Mouse (Mus musculus) yolk sac, embryonic 10.5 days (tissue): ENCODE measurements around the gene Rps27l.
"Not testable (repeated sequence)": the region's sequence is repeated elsewhere in the genome, so short reads cannot be mapped to it uniquely, and the experiment has no call there.

Experiments used
- DNase-seq: peaks from one replicate; pipeline ENCODE4 v3.0.0-alpha.2; 2017; ENCODE audit warnings: low spot score

The Rps27l gene

GRCm38 (mm10) chr9:66945647-66946641 is at the start of gene Rps27l:
Rps27l (plus strand) TSS chr9:66946086.
- peak; percentile 98 for DNase-seq

DNA sequence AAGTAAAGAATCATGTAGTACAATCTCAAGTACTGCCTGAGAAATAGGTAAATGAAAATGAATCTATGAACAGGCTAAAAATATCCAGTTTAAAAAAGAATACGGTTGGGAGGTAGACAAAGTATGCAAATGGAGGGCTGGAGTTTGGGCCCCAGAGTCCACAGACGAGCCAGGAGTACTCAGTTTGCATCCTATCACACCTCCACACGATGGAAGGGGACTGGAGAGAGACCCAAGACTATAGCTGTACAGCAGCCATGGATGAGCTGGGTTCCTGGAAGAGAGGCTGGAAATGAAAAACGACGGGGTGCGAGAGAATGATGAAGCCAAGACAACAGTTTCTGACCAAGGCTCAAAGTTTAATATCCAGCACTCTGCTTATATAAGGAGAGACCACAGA is 48.9 kb upstream of the Rps27l start:
- no peak for DNase-seq

GRCm38 (mm10) chr9:66897851-66898250 is 48.0 kb upstream of the Rps27l start:
- no peak for DNase-seq

GRCm38 (mm10) chr9:66899072-66899471 is 46.8 kb upstream of the Rps27l start:
- DNase-seq = no peak

GRCm38 (mm10) chr9:66899526-66899925 is 46.4 kb upstream of the Rps27l start:
- no peak for DNase-seq

DNA sequence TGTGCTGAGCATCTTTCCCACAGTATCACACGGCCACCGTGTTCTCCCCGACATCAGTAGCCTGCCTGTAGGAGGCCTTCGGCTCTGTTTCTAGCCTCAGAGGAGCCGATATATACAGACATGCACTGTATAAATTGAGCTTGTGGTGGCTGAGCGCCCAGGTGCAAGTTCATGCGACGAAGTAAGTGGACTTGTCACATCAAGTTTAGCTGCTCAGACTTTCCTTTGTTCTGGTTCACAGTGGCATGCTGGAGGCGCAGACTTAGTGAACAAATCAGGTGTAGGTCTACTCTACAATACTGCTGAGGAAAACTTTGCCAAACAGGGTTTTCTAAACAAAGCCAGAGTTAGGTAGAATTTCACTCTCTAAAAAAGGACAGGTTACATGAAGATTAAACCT is 39.9 kb upstream of the Rps27l start:
- no peak for DNase-seq

DNA sequence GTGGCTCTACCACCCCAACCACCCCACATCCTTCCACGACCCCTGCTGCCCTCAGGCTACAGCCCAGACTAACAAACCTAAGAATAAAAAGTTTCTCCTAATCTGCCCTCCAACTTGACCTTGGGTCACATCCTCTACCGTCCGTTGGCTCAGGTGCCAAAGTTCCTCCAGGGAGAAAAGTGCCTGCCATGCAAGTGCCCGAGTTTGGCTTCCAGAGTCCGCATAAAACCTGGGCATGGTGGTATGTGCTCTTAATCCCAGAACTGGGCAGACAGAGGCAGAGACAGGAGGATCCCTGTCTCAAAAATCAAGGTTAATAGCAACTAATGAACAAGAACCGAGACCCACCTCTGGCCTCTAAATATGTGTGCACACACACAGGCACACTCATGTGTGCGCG is 38.8 kb upstream of the Rps27l start:
- no peak for DNase-seq

DNA sequence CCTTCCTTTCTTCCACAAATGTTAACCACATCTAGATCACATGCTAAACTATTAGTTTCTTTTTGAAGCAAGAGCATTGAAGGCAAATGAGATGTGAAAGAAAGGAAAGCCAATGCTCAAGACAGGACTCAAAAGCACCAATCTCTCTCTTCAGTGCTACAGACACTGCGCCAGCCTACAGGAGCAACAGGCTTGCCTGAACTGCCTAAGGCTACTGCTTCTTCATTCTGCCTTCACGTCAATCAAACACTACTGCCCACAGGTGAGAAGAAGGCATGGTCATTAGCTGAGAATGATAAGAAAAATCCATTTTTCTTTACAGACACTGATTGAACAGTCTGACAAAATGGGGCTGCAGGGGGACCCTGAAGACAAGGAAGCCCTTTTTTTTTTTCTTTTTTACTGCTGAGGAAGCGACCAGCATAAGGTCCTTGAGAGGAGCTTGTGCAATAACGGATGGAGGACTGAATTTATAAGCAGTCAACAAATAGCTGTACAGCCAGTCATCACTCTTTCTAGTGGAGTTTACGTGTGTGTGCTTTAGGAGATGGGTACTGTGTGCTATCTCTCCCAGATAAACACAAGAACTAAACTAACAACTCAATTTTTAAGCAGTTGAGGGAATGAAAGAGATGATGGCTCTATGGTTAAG is 38.0 kb upstream of the Rps27l start:
- no peak for DNase-seq

DNA sequence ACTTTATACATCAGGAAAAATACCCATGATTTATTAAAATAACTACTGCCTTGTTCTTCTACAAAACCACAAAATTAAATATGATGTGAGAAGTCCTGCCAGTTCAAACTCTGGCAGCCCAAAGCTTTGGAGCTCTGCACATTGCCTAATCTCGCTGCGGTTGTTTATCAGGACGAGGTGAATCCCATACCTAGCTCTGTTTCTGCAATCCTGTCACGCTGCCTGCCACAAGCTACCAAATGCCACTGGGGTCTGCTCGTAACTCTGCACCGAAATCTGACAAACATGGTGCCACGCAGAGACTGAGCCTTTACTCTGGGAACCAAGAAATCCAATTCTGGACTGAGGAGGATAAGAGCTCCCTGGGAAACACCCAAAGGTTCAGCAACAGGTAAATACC is 36.0 kb upstream of the Rps27l start:
- DNase-seq = no peak

DNA sequence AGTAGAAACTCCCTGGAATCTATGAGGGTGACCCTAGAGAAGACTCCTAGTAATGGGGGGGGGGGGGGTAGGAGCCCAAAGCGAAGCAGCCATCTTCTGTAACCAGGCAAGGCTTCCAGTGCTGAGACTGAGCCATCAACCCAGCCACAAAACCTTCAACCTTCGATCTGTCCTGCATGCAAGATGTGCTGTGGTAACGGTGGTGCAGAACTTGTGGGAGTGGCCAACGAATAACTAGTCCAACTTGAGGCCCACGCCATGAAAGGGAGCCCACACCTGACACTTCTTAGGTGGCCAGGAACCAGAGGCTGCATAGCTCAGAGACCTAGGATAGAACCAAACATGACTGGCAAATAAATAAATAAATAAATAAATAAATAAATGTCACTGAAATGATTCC is 35.2 kb upstream of the Rps27l start:
- DNase-seq = no peak

DNA sequence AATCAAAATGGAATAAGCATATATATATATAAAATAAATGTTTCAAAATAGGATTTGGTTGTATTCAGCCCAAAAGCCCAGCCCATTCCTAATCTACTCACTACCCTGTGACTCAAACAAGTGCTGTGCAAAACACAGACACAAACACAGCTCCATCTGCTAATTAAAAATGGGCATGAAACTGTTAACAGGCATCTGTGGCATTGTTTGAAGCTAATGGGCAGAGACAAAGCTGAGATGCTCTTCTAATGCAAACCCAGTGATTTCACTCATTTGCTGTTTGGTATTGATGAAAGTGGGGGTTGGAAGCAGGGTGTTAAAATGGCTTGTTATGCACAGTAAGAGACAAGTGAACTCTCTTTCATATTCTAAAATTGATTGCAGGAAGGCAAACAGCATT is 33.6 kb upstream of the Rps27l start:
- no peak for DNase-seq

GRCm38 (mm10) chr9:66913254-66913934 is 32.5 kb upstream of the Rps27l start:
- DNase-seq = not testable (repeated sequence)

GRCm38 (mm10) chr9:66914540-66914939 is 31.3 kb upstream of the Rps27l start:
- no peak for DNase-seq

DNA sequence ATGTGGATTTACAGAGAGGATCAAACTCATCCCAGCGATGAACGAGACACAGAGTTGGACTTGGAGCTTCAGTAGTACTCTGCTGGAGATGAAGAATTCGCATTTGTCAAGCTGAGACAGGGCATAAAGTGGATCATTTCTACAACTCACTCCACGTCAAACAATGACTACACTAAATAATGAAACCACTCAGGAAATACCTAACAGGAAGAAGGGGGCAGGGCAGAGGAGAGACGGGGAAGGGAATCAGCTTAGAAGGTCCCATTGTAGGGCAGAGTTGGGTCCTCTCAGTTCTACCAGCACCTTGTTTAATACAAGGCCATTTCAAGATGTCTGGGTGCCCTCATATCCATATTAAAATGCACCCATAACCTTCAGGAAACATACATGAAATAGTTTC is 30.5 kb upstream of the Rps27l start:
- no peak for DNase-seq

DNA sequence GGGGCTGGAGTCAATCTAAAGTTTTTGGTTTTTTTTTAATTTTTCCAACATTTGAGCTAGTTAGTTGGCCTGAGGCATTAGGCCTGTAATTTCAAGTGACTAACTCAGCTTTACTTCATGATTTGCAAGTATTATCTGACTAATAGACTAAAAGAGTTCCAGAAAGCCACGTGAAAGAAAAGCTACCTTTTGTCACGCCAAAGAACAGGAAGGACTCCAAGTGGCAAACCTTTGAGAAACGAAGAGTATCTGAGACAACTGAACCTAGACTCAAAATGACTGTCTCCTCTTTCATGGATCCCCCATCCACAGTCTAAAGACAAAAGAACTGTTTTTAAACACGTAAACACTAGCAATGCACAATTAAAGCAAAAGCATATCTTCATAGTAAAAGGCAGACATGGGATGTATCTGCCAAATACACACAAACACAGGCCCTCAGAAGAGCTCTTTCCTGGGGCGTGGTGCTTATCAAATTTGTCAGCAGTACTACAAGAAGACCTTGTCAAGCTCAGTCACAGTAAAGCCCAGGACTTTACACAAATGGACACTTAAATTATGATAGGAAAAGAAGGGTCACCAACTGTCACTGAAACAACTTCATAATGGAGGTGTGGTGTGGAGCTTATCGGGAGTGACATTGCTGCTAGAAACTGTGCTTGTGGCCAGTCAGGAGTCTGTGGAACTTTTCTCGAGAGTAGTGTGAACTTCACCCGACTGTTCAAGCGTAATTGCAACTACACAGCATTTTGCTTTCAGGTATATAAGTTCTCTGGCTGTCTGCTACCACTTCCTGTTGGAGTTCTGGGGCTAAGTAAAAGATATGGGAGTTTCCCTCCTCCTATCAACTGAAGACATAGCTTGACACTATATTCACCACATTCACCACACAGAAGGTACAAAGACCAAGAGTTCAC is 29.8 kb upstream of the Rps27l start:
- no peak for DNase-seq

- no peak for DNase-seq
These were observed 28.5 kb upstream of the Rps27l start for GRCm38 (mm10) chr9:66917216-66917891.

DNA sequence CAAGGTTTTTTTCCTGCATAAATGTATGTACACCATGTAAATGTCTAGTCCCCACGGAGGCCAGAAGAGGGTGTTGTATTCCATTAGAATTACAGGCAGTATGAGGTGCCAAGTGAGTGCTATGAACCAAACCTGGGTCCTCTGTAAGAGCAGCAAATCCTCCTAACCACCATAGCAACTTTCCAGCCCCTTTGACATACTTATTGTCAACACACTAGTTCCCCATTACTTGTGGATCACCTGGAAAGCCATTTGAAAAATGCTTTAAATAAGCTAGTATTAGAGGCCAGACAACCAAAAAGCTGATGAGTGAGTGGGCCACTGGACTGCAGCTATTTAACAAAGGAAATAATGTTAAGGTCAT is 28.0 kb upstream of the Rps27l start:
- DNase-seq = no peak

DNA sequence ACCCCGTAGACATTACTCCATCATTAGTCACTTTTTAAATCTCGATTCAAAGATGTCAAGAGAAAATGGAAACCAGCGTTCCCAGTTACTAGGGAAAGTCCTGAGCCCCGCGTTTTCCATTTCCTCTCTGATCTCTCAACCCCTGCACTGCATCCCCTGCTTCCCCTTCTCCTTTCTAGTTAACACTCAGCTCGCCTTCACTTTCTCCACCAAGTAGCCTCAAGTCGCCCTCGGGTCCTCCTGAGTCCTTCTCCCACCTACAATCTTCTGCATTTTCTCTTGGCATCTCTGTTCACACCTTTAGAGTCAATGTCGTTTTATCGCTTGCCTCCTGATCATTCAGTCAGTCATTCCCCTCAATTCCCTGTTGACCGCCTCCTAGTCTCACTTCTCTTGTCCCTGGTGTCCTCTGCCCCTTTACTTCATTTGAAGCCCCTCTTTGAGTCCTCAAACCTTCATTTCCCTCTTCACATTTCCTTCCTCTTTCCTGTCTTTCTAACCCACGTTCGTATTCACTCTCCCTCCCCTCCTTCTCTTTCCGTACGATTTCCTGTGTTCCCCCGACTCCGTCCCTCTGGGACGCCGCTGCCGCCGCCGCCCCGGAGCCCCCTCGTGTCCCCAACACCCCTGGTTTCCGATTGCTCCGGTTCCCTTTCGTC is 27.1 kb upstream of the Rps27l start:
- peak; percentile 25 for DNase-seq

DNA sequence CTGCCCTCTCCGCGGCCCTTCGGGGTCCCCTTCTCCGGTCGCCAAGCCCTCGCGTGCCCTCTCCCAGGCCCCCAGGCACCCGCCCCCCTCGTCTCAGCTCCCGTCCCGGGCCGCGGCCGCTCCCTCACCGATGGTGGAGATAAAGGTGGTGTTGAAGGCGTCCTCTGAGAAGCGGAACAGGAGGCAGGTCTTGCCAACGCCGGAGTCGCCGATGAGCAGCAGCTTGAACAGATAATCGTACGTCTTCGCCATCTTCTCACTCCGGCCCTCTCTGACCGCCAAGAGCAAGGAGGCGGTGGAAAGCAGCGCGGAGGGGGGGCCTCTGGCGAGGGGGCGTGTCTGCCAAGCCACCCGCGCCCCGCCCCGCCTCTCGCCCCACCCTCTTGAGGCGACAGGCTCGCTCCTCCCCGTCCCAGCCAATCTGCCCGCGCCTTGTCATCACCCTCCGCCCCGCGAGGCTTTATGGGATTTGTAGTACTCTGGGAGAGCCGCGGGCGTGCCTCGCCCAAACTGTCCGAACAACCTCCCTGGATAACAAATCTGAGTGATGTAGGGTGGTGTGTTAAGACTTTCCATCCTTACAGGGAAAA is 26.4 kb upstream of the Rps27l start, which contains the start of gene Rab8b:
Gene Rab8b, minus strand, starts transcription at position 306 of the 590 bp plus-strand sequence.
- DNase-seq = peak; percentile 98

DNA sequence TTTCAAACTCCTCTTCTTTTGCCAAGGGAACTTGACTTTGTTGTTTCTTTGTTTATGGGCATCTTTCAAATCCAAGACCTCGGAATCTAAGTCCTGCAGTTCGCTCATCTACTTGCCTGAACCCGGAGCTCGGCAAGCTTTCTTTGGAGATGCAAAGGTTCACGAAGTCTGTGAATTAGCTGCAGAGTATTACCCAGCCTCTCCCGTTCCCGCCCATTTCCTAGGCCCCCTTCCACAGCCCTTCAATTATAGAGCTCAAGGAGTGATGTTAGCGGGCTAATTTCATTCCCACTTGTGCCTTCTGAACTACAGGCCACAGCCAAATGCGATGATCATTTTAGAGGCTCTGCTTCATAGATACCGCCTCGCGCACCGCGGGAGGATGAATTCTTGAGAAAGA is 25.9 kb upstream of the Rps27l start:
- no peak for DNase-seq
